Mouse (Mus musculus) erythroblast, adult 5-6 weeks (primary cell): ENCODE data around the gene Gcm1. TPM values are rescaled to one million over a fixed set of nuclear protein-coding genes. Genes with fewer than 3 reads are reported as not detected.

Experiments
- ATAC-seq: replicated peaks from 2 replicates; pipeline ENCODE4 v1.8.0; 2016; ENCODE audit warnings: moderate number of reproducible peaks, mild to moderate bottlenecking, moderate TSS enrichment, inconsistent platforms; ENCODE audit not compliant: poor library complexity, low FRiP score, severe bottlenecking
- total RNA-seq, 2 experiments: library from RNA; stranded (forward) in 1 of 2; stranded (reverse) in 1 of 2; fragments of 150-400 nt in 1 of 2; fragments of 200-764, 138-1000 nt in 1 of 2; gene quantifications; 2 replicates each; pipeline versions ENCODE4 v1.2.3 to v1.2.4; 2015 to 2017; ENCODE audit warnings: low replicate concordance in 2 of 2

Gene Gcm1
- total RNA-seq (2015; ENCODE audit: low replicate concordance) (not detected in 2 replicates), total RNA-seq (2017; ENCODE audit: low replicate concordance) (not detected in 2 replicates)

- ATAC-seq: no peak
These were observed at the start of gene Gcm1 for GRCm38 (mm10) chr9:78051677-78052076. Gene Gcm1, plus strand, starts transcription at chr9:78051924.

- no peak for ATAC-seq
These were observed 48.4 kb upstream of the Gcm1 start for GRCm38 (mm10) chr9:78003278-78003677.

GRCm38 (mm10) chr9:78005481-78005880 lies 46.2 kb upstream of the Gcm1 start:
- peak; percentile 71 for ATAC-seq

GRCm38 (mm10) chr9:78006209-78007001 lies 45.3 kb upstream of the Gcm1 start:
- peak; percentile 68 for ATAC-seq

GRCm38 (mm10) chr9:78009382-78009781 lies 42.3 kb upstream of the Gcm1 start:
- ATAC-seq: no peak

- no peak for ATAC-seq
These were observed 41.5 kb upstream of the Gcm1 start for GRCm38 (mm10) chr9:78010187-78010586.

- no peak for ATAC-seq
These were observed 41.0 kb upstream of the Gcm1 start for GRCm38 (mm10) chr9:78010707-78011106.

GRCm38 (mm10) chr9:78012066-78012465 lies 39.7 kb upstream of the Gcm1 start:
- no peak for ATAC-seq

GRCm38 (mm10) chr9:78012681-78013080 lies 39.0 kb upstream of the Gcm1 start:
- no peak for ATAC-seq

GRCm38 (mm10) chr9:78013813-78014212 lies 37.9 kb upstream of the Gcm1 start:
- ATAC-seq: no peak

- no peak for ATAC-seq
These were observed 35.9 kb upstream of the Gcm1 start for GRCm38 (mm10) chr9:78015816-78016215.

GRCm38 (mm10) chr9:78016288-78016687 lies 35.4 kb upstream of the Gcm1 start:
- ATAC-seq: no peak

- ATAC-seq: no peak
These were observed 30.5 kb upstream of the Gcm1 start for GRCm38 (mm10) chr9:78021256-78021655.

GRCm38 (mm10) chr9:78022187-78022945 lies 29.4 kb upstream of the Gcm1 start:
- no peak for ATAC-seq

GRCm38 (mm10) chr9:78024823-78025222 lies 26.9 kb upstream of the Gcm1 start:
- ATAC-seq: peak; percentile 77; the same call in 1 of the 2 replicates

- ATAC-seq: no peak
These were observed 24.6 kb upstream of the Gcm1 start for GRCm38 (mm10) chr9:78027099-78027498.

GRCm38 (mm10) chr9:78030835-78031456 lies 20.8 kb upstream of the Gcm1 start:
- ATAC-seq: no peak

- ATAC-seq: no peak
These were observed 18.8 kb upstream of the Gcm1 start for GRCm38 (mm10) chr9:78032930-78033329.

GRCm38 (mm10) chr9:78035296-78035695 lies 16.4 kb upstream of the Gcm1 start:
- ATAC-seq: no peak

GRCm38 (mm10) chr9:78035831-78036230 lies 15.9 kb upstream of the Gcm1 start:
- ATAC-seq: no peak
